Mouse (Mus musculus) liver, adult 2 months (tissue): ENCODE results near the gene Rarb.

Experiments
- CTCF ChIP-seq: fragments of 200-500 bp; IDR thresholded peaks from 2 replicates; pipeline ENCODE4 v1.5.1; 2011; ENCODE audit warnings: low read depth, low read length, control low read depth
- POLR2A ChIP-seq: fragments of 200-500 bp; IDR thresholded peaks from 2 replicates; pipeline ENCODE4 v1.6.1; 2011; ENCODE audit warnings: low read length, control low read depth; ENCODE audit not compliant: insufficient read depth; ENCODE audit errors: extremely low read depth

DNA sequence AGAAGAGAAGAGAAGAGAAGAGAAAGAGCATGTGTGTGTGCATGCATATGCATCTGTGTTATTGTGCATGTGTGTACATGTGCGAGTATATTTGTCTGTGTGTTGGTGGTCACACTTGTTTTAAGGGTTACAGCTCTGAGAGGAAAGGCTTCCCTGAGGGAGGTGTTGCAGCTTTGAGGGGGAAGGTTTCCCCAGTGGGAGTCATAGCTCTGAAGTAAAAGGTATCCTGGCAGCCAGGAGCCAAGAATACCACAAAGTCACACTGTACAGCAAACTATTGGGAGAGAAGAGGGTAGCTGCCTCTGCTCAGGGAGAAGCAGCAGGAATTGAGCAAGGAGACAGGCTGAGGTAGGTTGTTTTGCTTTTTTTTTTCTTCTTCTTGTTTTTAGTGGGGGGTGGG is 81.2 kb downstream of the Rarb start:
- no peak for TF ChIP-seq CTCF
- no peak for TF ChIP-seq POLR2A
